Mouse (Mus musculus): ENCODE measurements around the gene Mei4.

The Mei4 gene

GRCm38 (mm10) chr9:81863181-81863887 lies at the start of gene Mei4:
Gene Mei4, plus strand, starts transcription at chr9:81863670.
- peak; percentile 60 to 64 for DNase-seq

- DNase-seq: no peak
Observed at GRCm38 (mm10) chr9:81819715-81820373, 43.6 kb upstream of the Mei4 start.

DNA sequence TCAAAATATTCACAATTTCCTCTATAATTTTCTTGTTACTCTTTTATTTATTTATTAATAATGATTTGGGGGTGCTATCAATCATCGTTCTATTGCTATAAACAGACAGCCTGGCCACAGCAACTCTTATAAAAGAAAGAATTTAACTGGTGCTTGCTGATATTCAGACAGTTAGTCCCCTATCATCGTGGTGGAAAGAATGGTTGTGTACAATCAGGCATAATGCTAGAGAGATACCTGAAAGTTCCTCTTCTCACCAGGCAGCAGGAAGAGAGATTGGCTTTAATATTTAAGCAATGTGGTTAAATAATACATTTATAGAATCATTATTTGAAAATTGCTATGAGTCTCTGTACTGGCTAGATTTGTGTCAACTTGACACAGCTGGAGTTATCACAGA lies 35.9 kb upstream of the Mei4 start:
- no peak for DNase-seq

- no peak for DNase-seq
Observed at GRCm38 (mm10) chr9:81834056-81834455, 29.4 kb upstream of the Mei4 start.

DNA sequence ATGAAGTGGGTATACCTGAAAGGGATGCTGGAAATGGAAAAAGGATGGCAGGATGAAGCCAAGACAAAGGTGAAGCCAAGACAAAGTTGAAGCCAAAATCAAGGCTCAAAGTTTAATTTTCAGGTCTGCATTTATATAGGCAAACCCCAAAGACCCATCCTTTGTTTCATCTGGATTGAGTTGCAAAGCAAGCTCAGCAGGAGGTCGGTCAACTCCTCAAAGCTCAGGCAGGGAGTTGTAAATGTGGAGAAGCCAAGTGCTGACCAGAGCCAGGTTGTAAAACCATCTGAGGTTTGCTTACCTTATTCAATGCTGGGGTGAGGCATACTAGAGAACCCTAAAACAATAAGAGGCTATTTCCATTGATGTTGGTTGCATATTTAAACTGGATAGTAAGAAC lies 4.6 kb upstream of the Mei4 start:
- DNase-seq: no peak

DNA sequence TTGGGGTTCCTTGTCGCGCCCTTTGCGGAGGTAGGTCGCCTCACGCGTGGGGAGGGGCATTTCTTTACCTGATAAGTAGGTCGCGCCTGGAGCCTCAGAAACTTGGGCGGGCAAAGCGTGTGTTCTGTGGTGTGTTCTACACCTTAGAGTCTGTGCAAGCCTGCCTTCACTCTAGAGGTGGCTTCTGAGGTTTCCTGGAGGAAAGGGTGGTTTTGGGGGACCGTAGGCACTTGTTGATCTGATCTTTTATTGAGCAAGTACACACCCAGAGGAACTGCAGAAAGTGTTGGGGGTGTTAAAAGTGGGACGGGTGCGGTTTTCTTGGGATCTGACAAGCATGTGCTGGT lies 391 bp downstream of the Mei4 start:
- DNase-seq: no peak

GRCm38 (mm10) chr9:81866032-81866431 lies 2.6 kb downstream of the Mei4 start:
- DNase-seq: no peak

- no peak for DNase-seq
Observed at GRCm38 (mm10) chr9:81921456-81921855, 58.0 kb downstream of the Mei4 start.

DNA sequence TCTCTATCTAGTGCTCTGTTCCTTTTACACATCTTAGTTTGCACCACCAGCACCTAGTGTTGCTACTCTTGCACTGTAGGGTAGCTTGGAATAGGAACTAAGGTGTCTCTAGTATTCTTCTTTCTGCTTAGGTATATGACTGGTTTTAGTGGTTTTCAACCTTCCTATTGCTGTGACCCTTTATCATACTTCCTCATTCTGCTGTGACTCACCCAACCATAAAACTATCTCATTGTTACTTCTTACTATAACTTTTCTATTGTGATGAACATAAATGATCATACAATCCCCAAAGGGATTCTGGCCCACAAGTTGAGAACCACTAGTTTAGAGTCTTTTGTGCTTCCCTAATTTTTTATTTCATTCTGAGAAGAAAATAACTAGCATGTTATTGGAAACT lies 61.3 kb downstream of the Mei4 start:
- DNase-seq: no peak

DNA sequence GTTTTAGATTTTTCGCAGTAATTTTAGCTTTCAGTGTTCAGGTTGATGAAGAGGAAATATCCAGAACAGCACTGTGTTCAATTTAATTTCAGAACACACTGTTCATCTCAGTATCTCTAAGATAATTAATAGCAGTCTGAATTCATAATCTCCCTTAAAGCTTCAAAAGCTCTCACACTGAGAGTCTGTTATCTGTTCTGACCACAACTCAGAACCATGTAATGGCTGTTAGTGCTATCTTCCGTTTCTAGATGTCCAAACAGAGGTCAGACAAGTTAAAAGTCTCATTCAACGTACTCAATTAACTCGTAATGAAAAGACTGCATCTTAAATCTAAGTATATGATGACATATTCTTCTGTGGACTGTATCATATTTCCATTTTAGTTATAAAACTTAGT lies 77.1 kb downstream of the Mei4 start:
- DNase-seq: no peak

GRCm38 (mm10) chr9:81945624-81946023 lies 82.2 kb downstream of the Mei4 start:
- DNase-seq: peak; percentile 2

- DNase-seq: no peak
Observed at GRCm38 (mm10) chr9:81956858-81957257, 93.4 kb downstream of the Mei4 start.

- DNase-seq: no peak
Observed at GRCm38 (mm10) chr9:81957842-81958241, 94.4 kb downstream of the Mei4 start.

- DNase-seq: no peak
Observed at GRCm38 (mm10) chr9:81966765-81967164, 103.3 kb downstream of the Mei4 start.

- no peak for DNase-seq
Observed at GRCm38 (mm10) chr9:81968935-81969334, 105.5 kb downstream of the Mei4 start.

DNA sequence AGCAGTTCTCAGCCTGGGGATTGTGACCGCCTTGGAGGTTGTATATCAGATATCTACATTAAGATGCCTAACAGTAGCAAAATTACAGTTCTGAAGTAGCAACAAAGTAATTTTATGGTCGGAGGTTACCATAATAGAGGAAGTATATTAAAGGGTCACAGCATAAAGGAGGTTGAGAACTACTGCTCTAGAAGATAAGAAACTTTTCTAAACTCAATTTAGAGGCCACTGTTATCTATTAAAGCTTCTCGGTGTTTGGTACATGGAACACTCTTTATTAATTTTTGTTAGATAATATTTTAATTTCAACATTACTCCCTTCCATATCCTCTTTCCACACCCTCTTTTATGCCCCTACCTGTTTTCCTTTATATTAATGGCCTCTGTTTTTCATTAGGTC lies 119.0 kb downstream of the Mei4 start:
- DNase-seq: no peak

DNA sequence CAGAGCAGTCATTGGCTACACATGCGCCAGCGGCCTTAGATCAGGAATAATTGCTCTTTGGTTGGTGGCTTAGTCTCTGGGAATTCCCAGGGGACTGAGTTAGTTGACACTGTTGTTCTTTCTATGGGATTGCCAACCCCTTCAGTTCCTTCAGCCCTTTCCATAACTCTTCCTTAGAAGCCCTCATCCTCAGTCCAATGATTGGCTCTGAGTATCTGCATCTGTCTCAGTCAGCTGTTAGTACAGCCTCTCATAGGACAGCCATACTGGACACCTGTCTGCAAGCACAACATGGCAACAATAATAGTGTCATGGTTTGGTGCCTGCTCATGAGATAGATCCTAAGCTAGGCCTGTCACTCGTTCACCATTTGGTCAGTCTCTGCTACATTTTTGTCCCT lies 149.5 kb downstream of the Mei4 start:
- DNase-seq: no peak

DNA sequence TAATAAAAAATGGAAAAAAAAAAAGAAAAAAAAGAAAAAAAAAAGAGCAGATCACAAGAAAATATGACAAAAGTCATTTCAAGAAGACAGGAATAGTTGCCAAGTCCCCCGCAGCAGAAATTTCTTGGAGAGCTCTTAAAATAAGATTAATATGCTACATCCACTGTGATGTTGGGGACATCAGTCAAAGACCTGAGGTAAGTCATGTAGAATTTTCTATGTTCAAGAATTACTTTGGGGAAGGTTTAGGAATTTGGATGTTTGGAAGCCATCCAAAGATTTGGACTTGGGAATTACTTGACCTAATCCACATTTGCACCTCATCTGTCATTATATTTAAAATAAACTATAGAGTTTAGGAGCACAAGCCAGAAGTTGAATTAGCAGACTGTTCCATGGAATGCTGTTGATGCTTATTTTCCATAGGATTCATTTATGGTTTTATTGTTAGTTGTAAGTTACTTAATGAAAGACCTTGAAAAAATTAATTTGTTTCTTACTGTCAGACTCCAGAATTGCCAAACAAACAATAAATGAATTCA lies 179.1 kb downstream of the Mei4 start:
- no peak for DNase-seq

DNA sequence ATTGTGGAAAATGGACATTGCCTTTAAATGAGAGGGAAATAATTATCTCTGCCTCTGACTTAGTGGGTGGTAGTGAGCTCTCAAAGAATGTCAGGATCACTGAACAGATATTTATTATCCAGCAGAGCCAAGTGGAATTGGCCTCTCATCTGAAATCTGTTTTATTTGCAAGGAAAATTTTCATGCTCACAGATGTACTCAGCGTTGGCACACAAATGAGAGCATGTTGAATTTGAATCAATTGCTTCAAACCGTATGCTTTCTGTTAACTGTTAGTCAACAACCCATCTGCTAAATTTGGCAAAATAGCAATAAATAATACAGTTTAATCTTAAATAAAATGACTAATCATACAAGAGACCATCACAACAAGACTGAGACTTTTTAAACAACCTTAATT lies 181.0 kb downstream of the Mei4 start:
- no peak for DNase-seq

GRCm38 (mm10) chr9:82073832-82074231 lies 210.4 kb downstream of the Mei4 start:
- no peak for DNase-seq

DNA sequence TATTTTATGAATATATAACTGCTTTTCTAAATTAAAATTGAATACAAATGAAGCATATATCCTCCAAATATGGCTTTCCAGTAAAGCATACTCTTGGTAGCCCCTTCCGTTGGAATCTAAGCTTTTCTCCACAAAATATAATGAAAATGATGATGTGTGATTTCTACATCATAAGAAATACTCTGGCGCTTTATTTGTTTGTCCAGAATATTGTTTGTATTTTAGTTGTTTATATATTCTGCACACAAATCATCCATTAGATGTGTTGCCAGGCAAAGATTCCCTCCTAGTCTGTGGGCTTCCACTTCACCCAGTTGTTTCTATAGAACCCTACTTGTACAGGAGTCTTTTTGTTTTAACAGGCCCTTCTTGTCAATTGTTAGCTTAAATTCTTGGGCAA lies 211.8 kb downstream of the Mei4 start:
- DNase-seq: no peak

- DNase-seq: no peak
Observed at GRCm38 (mm10) chr9:82096409-82096808, 232.9 kb downstream of the Mei4 start.

- no peak for DNase-seq
Observed at GRCm38 (mm10) chr9:82114865-82115264, 251.4 kb downstream of the Mei4 start.

DNA sequence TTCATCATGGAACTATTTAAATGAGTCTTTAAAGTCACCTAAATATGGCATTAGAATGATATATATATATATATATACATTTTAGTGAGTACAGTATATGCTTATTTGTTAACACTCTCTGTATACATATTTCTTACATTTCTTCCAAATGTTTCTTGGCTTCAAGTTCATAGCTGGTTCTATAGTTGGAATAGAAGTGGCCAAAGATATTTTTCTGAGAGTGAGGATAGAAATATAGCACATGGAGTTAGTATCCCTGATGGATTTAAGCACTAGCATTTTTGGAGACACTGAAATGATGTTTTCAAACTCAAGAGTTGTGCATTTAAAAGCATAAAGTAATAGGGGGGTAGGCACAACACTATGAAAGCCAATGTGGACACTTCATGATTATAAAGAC lies 272.6 kb downstream of the Mei4 start:
- no peak for DNase-seq

- DNase-seq: no peak
Observed at GRCm38 (mm10) chr9:82160143-82160542, 296.7 kb downstream of the Mei4 start.

Data from B cell, adult 2 months (primary cell).